Mouse (Mus musculus) gastrocnemius, postnatal 10 days (tissue): ENCODE measurements at regions not wholly inside any gene's neighbourhood (a gene's known extent, or its start where the extent isn't known, plus 50 kb on each side); places are given as distances from the start of the nearest gene placed in this dataset.
"Not testable (repeated sequence)": the region's sequence is repeated elsewhere in the genome, so short reads cannot be mapped to it uniquely, and the experiment has no call there.

ENCODE experiments used
- DNase-seq: peaks from one replicate; pipeline ENCODE4 v3.0.0; 2021; ENCODE audit warnings: mixed read lengths

DNA sequence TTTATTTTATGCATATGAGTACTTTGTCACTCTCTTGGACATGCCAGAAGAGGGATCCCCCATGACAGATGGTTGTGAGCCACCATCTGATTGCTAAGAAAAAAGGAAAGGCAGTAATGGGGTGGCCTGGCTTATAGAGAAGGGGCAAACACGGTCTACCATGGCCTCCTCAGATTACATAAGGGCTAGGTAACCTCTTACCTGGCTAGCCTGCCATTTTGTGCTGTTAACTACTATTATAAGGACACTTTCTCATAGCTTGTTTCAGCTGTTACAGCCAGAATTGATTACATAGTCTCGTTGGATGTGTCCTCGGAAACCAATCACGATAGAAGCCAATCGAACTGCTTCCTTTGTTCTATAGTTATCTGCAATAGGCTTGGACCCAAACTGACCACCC lies 60.9 kb upstream of the Gm14496 start:
- no peak for DNase-seq

DNA sequence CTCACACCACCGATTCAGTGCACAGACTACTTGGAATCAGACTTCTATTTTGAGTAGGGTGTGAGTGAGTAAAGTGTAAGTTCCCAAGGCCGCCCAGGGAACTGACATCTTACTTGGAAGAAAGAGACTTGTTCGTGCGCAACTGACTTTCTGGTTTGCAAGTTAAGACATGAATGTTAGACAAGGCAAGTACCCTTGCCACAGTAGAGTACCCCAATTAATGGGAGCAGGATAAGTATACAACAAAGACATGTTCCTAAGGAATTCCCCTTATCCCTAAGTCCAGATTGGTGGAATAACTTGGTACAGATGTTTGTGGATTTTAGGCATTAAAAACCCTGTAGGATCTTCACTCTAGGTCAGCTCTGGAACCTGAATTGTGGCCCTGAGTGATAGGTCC lies 60.4 kb upstream of the Gm14496 start:
- DNase-seq: not testable (repeated sequence)

DNA sequence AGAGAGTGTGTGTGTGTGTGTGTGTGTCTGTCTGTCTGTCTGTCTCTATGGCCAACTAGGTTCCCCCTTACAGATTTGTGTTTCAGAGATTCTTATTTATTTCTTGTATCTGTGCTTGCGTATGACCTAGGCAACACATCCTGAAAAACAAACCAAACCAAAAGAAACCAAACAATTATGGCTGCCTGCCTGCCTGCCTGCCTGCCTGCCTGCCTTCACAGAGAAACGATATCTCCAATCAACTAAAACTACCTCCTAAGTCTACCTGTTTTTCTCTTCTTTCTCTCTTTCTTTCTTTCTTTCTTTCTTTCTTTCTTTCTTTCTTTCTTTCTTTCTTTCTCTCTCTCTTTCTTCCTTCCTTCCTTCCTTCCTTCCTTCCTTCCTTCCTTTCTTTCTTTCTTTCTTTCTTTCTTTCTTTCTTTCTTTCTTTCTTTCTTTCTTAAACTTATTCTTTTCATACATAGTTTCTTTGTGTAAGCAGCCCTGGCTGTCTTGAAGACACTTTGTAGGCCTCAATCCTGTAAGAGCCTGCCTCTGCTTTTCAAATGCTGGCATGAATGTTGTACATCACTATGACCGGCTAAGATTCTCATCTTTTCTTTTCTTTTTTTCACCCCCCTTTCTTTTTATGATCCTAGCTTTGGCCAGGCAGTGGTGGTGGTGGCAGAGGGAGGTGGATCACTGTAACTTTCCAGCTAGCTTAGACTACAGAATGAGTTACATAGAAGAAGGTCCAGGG lies 59.7 kb upstream of the Gm14496 start:
- peak; percentile 72 for DNase-seq

DNA sequence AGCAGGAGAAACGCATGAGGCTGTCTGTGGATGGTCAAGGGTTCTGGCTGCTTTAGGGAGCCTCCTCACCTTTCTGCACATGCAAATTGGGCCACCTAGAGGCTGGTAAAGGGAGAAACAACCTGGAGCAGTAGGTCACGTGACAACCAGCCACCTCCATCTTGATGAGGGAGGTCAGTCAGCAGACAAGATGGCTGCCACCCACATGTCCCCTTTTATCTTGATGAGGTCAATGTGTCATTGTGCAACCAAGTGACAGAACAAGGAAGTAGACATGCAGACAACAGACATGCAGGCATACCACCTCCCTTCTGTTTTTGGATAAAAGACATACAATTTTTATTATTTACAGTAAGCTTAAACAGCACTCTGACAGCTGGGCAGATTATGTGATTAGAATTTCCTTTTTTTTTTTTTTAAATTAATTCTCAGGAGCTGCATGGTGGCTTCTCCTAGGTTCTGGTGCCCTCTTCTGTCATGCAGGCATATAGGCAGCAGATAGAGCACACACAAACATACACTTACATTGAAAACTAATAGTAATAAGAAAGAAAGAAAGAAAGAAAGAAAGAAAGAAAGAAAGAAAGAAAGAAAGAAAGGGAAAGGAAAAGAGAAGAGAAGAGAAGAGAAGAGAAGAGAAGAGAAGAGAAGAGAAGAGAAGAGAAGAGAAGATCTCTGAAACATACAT lies 58.9 kb upstream of the Gm14496 start:
- DNase-seq: peak; percentile 33
